Mouse (Mus musculus) stomach, embryonic 14.5 days (tissue): ENCODE measurements around the gene Kif27. TPM values are rescaled to one million over a fixed set of nuclear protein-coding genes. Genes with fewer than 3 reads are reported as not detected.
A peak's percentile ranks its signal among the peaks of the same experiment; 100 is the strongest.

ENCODE experiments used
- ATAC-seq: fragments of 200-750 bp; cut with Nextera tagmentation; 2 replicates; pipeline ENCODE4 v1.8.0; 2017; ENCODE audit warnings: low read depth, moderate TSS enrichment; ENCODE audit not compliant: insufficient number of reproducible peaks, insufficient read depth, low FRiP score
- H3K27ac ChIP-seq: fragments of 300-500 bp; sonication (generic); 2 replicates; pipeline ENCODE4 v1.5.1; 2014; ENCODE audit warnings: mild to moderate bottlenecking, low read length, moderate library complexity, mixed read lengths
- H3K27me3 ChIP-seq: fragments of 300-500 bp; sonication (generic); 2 replicates; pipeline ENCODE4 v1.6.1; 2014; ENCODE audit warnings: low read length, control low read depth, mixed read lengths; ENCODE audit not compliant: control insufficient read depth, insufficient read depth
- H3K36me3 ChIP-seq: fragments of 300-500 bp; sonication (generic); 2 replicates; pipeline ENCODE4 v1.6.1; 2014; ENCODE audit warnings: mild to moderate bottlenecking, control low read depth, low read length, moderate library complexity, mixed read lengths; ENCODE audit not compliant: control insufficient read depth, insufficient read depth
- H3K4me1 ChIP-seq: fragments of 300-500 bp; sonication (generic); 2 replicates; pipeline ENCODE4 v1.6.1; 2014; ENCODE audit warnings: low read length, control low read depth, mixed read lengths; ENCODE audit not compliant: control insufficient read depth, insufficient read depth
- H3K4me2 ChIP-seq: fragments of 300-500 bp; sonication (generic); replicated peaks from 2 replicates; pipeline ENCODE4 v1.6.1; 2014; ENCODE audit warnings: low read depth, low read length, control low read depth
- H3K4me3 ChIP-seq: fragments of 300-500 bp; sonication (generic); 2 replicates; pipeline ENCODE4 v1.5.1; 2014; ENCODE audit warnings: low read depth, low read length, control low read depth
- H3K9ac ChIP-seq: fragments of 300-500 bp; sonication (generic); replicated peaks from 2 replicates; pipeline ENCODE4 v1.6.1; 2014; ENCODE audit warnings: low read depth, mild to moderate bottlenecking, control low read depth, low read length, moderate library complexity, mixed read lengths
- H3K9me3 ChIP-seq: fragments of 300-500 bp; sonication (generic); 2 replicates; pipeline ENCODE4 v1.6.1; 2016; ENCODE audit warnings: low read depth, low read length, control low read depth; ENCODE audit not compliant: control insufficient read depth
- WGBS: fragments of 180-500 bp; shearing (Covaris S2); extraction: QIAGEN DNeasy Blood & Tissue Kit; methylation state at CpG from one replicate; pipeline ENCODE4 v1.1.7; 2014; 5-methylcytosine and 5-hydroxymethylcytosine counted together
- polyA plus RNA-seq: library from polyadenylated mRNA; unstranded; fragments of >200 nt; fragmentation: Nextera tagmentation; extraction: Ambion mirVana; gene quantifications from 2 replicates; pipeline ENCODE4 v1.2.1, GENCODE M21; 2014

The Kif27 gene
- polyA plus RNA-seq, 1 experiment from 2014 or later = 0.59 TPM

DNA sequence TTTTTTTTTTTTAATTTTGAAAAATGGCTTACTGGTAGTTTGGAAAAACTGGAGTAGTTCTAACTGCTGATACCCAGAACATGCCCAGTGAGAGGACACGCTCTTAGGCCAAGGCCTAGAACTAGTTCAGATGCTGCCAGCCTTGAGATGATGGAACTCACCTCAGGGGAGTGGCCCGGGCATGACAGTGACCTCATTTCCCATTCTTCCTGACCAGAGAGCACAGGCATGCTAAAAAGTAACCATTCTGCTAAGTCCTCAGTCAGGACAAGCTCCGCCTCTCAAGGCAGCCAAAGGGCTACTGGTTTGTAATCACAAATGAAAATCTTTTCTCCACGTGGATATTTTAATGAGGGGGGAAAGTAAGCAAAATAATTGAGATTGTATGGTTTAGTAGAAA lies 77.0 kb downstream of the Kif27 start:
- Histone ChIP-seq H3K9ac (no peak overlapping the region), H3K4me1 (no peaks in the 10 kb centered on the region), H3K4me2 (no peak overlapping the region), H3K4me3 (no peak overlapping the region), H3K27me3 (no peaks in the 10 kb centered on the region), H3K27ac (no peak overlapping the region), H3K9me3 (no peaks in the 10 kb centered on the region), H3K36me3 (no peaks in the 10 kb centered on the region)
- no peak for ATAC-seq
- WGBS = 70% methylated on average over 4 of the region's 4 CpGs

GRCm38 (mm10) chr13:58280528-58280927 lies 78.4 kb downstream of the Kif27 start:
- Histone ChIP-seq H3K36me3 (no peaks in the 10 kb centered on the region), H3K4me3 (no peak overlapping the region), H3K9me3 (no peaks in the 10 kb centered on the region), H3K27ac (no peak overlapping the region), H3K9ac (no peak overlapping the region), H3K4me1 (no peaks in the 10 kb centered on the region), H3K27me3 (no peaks in the 10 kb centered on the region), H3K4me2 (no peak overlapping the region)
- 87% methylated on average over 3 of the region's 3 CpGs for WGBS
- ATAC-seq = no peak

GRCm38 (mm10) chr13:58276256-58276655 lies 82.7 kb downstream of the Kif27 start:
- H3K4me2 ChIP-seq = no peak overlapping the region
- H3K4me3 ChIP-seq = no peak overlapping the region
- no peak overlapping the region for H3K9ac ChIP-seq
- no peak overlapping the region for H3K27ac ChIP-seq
- no peaks in the 10 kb centered on the region for H3K9me3 ChIP-seq
- no peak for ATAC-seq
- H3K4me1 ChIP-seq = peaks cover 8% of the 10 kb centered on the region; the same call in 1 of the 2 replicates
- H3K36me3 ChIP-seq = no peaks in the 10 kb centered on the region
- 72% methylated on average over 10 of the region's 10 CpGs for WGBS
- no peaks in the 10 kb centered on the region for H3K27me3 ChIP-seq

DNA sequence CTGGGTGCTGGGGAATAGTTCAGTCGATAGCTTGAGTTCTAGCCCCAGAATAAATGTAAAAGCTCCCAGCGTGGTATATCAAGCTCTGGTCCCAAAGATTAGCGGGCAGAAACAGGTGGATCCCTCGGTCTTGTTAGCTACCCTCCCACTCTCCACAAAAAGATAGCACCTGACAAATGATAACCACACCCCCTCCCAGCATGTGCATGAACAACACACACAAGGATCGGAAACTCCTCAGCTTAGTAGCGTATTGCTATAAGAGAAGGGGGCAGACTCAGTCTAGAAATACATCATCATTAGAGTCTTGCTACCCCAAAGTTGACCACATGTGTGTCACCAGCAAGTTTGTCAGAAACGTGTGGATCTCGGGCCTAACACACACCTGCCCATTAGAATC lies 83.3 kb downstream of the Kif27 start, which contains the start of gene Gkap1:
Gene Gkap1, minus strand, starts transcription at position 101 of the 400 bp plus-strand sequence.
- ATAC-seq = no peak
- Histone ChIP-seq H3K4me2 (peak within 1 kb of the TSS; percentile 87), H3K36me3 (no peaks in the 10 kb centered on the region), H3K9me3 (no peaks in the 10 kb centered on the region), H3K27me3 (no peaks in the 10 kb centered on the region), H3K4me3 (peak within 1 kb of the TSS; percentile 71), H3K27ac (peak within 1 kb of the TSS; percentile 75; the same call in 1 of the 2 replicates), H3K9ac (peak within 1 kb of the TSS; percentile 80), H3K4me1 (peaks cover 8% of the 10 kb centered on the region; the same call in 1 of the 2 replicates)
- WGBS = 69% methylated on average over 8 of the region's 8 CpGs

DNA sequence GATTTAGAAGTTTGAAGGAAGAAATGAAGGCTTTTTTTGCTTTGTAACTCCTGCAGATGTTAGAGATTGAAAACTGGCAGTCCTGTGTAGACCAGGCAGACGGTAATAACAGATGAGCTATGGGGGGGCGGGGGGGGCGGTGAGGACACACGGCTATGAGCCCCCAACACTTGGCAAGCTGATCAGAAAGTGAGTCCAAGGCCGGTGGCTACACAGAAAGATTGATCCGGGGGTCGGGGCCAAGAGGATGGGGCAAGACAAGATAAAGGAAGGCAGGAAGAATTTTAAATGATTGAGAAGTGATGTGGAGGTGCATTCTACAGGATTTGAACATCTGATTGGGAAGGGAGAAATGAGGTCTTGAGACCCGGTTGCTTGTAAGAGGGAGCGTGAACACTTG lies 83.8 kb downstream of the Kif27 start:
- Histone ChIP-seq H3K27me3 (no peaks in the 10 kb centered on the region), H3K4me3 (peak overlapping the region; percentile 71), H3K4me2 (peak overlapping the region; percentile 87), H3K4me1 (peaks cover 8% of the 10 kb centered on the region; the same call in 1 of the 2 replicates), H3K36me3 (no peaks in the 10 kb centered on the region), H3K9ac (peak overlapping the region; percentile 80), H3K27ac (0 out of 2 replicates have a peak overlapping the region, but pooled peaks have one; percentile 75), H3K9me3 (no peaks in the 10 kb centered on the region)
- WGBS = 22% methylated on average over 9 of the region's 9 CpGs
- ATAC-seq = no peak

GRCm38 (mm10) chr13:58274259-58274991 lies 84.5 kb downstream of the Kif27 start:
- under 1% methylated on average over 62 of the region's 84 CpGs for WGBS
- Histone ChIP-seq H3K4me3 (peak overlapping the region; percentile 71), H3K4me1 (peaks cover 8% of the 10 kb centered on the region; the same call in 1 of the 2 replicates), H3K27me3 (no peaks in the 10 kb centered on the region), H3K27ac (peak overlapping the region; percentile 75), H3K9ac (peak overlapping the region; percentile 80), H3K36me3 (no peaks in the 10 kb centered on the region), H3K4me2 (peak overlapping the region; percentile 87), H3K9me3 (no peaks in the 10 kb centered on the region)
- ATAC-seq = peak; percentile 79

DNA sequence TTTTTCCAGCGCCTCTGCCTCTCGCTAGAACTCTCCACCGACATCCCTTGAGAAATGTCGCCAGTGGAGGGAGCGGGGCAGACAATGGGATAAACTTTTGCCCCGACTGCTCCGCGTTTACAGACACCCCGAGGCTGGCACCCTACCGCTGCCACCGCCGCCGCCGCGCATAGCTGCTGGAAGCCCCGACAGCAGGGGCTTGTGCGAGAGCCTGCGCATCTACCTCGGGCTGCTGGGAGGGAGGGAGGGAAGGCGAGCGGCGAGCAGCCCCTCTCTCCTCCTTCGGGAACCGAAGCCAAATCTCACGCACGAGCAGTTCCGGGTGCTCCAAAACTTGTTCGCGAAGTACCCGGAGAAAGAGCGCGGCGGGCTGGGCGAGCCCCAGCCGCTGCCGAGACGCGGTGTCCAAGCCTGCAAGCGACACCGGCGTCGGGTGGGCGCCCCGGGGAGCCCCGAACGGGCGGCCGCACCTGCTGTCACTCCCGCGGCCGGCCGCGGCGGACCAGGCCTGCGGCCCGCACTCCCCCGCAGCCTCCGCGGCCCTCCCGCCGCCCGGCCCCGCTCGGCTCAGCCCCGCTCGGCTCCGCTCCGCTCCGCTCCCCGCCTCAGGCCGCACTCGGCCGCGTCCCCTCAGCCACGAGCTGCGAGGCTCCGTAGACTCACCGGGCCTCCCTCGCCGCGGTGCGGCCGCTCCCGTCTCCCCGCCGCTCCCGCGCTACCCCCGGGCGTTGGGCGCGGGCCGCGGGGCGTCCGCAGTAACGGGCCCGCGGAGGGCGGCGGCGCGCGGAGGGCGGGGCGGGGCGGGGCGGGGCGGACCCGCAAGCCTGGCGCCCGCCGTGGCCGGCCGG lies 85.3 kb downstream of the Kif27 start:
- H3K27ac ChIP-seq = peak overlapping the region; percentile 75

GRCm38 (mm10) chr13:58266864-58267263 lies 92.1 kb downstream of the Kif27 start:
- WGBS = 71% methylated on average over 3 of the region's 3 CpGs
- no peak for ATAC-seq
- H3K4me2 ChIP-seq = no peak overlapping the region

More for the DNA sequence above, 85.3 kb downstream of the Kif27 start:
- no peaks in the 10 kb centered on the region for H3K27me3 ChIP-seq
- peak overlapping the region; percentile 71 for H3K4me3 ChIP-seq
- peak; percentile 70 for ATAC-seq
- peaks cover 8% of the 10 kb centered on the region; the same call in 1 of the 2 replicates for H3K4me1 ChIP-seq
- peak overlapping the region; percentile 80 for H3K9ac ChIP-seq
- no peaks in the 10 kb centered on the region for H3K9me3 ChIP-seq
- H3K36me3 ChIP-seq = no peaks in the 10 kb centered on the region
- under 1% methylated on average over 86 of the region's 115 CpGs for WGBS
- H3K4me2 ChIP-seq = peak overlapping the region; percentile 87

More at GRCm38 (mm10) chr13:58266864-58267263, 92.1 kb downstream of the Kif27 start:
- H3K4me1 ChIP-seq = no peaks in the 10 kb centered on the region
- H3K9ac ChIP-seq = no peak overlapping the region
- H3K27ac ChIP-seq = no peak overlapping the region
- no peaks in the 10 kb centered on the region for H3K9me3 ChIP-seq
- H3K36me3 ChIP-seq = peaks cover 7% of the 10 kb centered on the region; the same call in 1 of the 2 replicates
- H3K27me3 ChIP-seq = no peaks in the 10 kb centered on the region
- H3K4me3 ChIP-seq = no peak overlapping the region
